Mouse (Mus musculus) heart, postnatal 36 days (tissue): Measurements from ENCODE around the gene Pop7. TPM values are rescaled to one million over a fixed set of nuclear protein-coding genes. Genes with fewer than 3 reads are reported as not detected.

ENCODE experiments used
- DNase-seq, 2 experiments: peaks; one replicate each; pipeline ENCODE4 v3.0.0; 2021 to 2022
- intact Hi-C: fragments of 180-260 bp; cut with DNase I; formaldehyde crosslinking; loops from one replicate; pipeline ENCODE4 v1.15.1; 2025
- total RNA-seq, 2 experiments: library from RNA; stranded (reverse); gene quantifications; 2 replicates each; pipeline ENCODE4 v1.2.3; 2021

Pop7 gene
- total RNA-seq, 2 experiments from 2014 or later: 13.1 to 14.1 TPM

GRCm38 (mm10) chr5:137510573-137511390 lies 8.5 kb upstream of the Pop7 start:
- intact Hi-C loops: loop anchor here (1.0 to 5.0 kb wide), 2 partner anchors 23 to 77 kb away; partner anchors contain the start of genes Epo and Gnb2
- DNase-seq: no peak

GRCm38 (mm10) chr5:137510014-137510501 lies 7.7 kb upstream of the Pop7 start:
- peak; percentile 79 to 92 for DNase-seq
- intact Hi-C loops: loop anchor here (5.0 kb wide), 1 partner anchor 77 kb away; no protein-coding TSS in a partner anchor

DNA sequence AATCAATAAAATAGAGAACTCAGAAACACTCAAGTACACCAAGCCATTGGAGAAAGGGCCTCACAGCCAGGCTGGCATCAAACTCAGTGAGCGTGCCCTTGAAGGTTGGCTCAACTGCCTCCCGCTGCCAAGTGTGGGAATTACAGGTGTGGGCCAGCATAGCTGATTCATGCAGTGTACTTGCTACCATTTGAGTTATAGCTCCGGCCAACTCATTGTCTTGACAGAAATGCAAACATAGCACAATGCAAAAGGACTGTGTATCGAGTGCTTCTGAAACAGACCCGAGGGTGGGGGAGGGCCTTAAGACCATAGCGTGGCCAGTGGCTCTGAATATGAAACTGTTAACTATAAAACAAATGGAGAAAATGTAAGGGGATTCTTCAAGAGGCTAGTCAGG lies 1.7 kb upstream of the Pop7 start:
- intact Hi-C loops: no loop called here
- DNase-seq: no peak

DNA sequence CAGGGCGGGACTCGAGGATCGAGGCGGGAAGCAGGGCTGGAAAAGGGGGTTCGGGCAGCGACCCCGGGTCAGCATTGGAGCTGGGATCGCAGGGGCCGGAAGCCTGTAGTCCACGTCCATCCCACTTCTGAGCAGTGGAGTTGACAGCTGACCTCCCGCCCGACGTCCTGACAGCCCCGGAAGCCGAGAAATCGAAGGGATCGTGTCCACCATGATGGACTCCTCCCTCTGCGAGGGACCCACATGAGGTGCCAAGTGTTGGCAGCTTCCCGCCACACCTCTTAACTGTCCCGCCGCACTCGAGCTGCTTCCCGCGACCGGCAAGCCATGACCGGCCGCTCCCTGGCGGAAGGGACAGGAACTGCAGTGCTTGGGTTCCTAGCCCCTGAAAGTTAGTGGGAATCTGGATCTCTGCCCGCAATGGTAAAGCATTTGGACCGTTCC lies 371 bp upstream of the Pop7 start:
- DNase-seq: peak in 1 of 2 experiments; percentile 79
- intact Hi-C loops: loop anchor here (1.0 to 2.0 kb wide), 2 partner anchors 31 to 150 kb away; partner anchors contain the start of genes Epo and Gnb2

- DNase-seq: no peak
- intact Hi-C loops: no loop called here
Measured at GRCm38 (mm10) chr5:137500186-137500585, 2.1 kb downstream of the Pop7 start.

DNA sequence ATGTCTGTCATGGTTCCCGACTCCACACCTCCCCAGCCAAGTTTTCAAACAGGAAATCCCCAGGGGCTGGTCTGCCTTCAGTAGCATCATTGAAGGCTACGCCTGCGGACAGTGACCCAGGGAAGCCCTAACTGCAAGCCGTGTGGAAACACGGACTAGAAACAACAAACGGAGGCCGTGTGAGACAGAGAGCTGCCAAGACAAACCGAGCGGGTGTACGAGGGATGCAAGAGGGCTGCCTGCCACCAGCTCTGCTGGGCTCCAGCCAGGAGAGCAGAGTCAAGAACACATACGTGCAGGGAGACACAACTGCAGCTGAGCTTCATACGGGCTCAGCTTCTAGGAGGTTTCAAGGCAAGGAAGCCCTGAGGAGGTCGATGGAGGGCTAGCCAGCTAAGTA lies 8.5 kb downstream of the Pop7 start:
- intact Hi-C loops: no loop called here
- DNase-seq: peak; percentile 45 to 46

DNA sequence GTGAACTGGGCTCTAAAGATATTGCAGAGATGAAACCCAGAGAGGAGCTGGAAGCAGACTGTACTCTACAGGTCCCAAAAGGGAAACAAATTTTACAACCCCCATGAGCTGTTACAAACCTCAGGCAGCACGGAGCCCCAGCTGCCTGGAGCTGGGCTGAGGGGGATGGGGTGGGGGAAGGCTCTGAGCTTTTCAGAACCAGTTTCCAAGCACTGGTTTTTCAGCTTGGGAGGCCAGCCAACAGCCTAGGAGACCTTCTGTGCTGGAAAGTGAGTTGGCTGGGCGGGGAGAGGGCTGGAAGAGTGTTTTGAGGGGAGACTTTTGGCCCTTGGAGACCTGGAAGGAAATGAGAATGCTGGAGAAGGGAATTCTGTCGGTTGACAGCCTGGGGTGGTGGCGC lies 10.8 kb downstream of the Pop7 start:
- intact Hi-C loops: no loop called here
- DNase-seq: peak; percentile 34 to 42

DNA sequence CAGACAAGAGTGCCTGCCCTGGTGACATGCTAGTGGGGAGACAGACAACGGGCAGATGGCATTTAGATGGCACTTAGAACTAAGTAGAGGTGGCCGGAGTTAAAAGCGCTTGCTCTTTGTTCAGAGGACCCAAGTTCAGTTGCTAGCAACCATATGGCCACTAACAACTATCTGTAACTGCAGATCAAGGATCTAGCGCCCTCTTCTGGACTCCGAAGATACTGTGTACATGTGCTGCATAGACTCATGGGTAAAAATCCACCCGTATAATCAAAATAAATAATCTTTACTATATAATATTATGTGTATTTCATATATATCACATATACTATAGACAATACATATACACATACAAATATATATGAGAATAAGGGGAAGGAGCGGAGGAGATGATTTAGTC lies 14.7 kb downstream of the Pop7 start:
- DNase-seq: no peak
- intact Hi-C loops: no loop called here

DNA sequence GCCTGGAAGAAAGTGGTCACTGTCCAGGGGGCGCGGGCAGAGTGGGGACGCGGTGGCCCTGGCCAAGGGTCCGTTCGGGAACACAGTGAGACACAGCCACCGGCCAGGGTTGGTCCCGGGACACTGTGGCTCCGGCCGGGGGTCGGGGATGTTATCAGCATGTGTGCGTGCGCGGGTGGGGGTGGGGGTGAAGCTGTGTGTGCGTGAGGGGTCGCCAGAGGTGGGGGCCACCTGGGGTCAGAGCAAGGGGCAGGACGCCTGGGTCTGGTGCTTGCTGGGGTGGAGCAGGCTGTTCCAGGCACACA lies 16.5 kb downstream of the Pop7 start:
- intact Hi-C loops: no loop called here
- no peak for DNase-seq

- no peak for DNase-seq
- intact Hi-C loops: no loop called here
Measured at GRCm38 (mm10) chr5:137485071-137485850, 17.1 kb downstream of the Pop7 start.

DNA sequence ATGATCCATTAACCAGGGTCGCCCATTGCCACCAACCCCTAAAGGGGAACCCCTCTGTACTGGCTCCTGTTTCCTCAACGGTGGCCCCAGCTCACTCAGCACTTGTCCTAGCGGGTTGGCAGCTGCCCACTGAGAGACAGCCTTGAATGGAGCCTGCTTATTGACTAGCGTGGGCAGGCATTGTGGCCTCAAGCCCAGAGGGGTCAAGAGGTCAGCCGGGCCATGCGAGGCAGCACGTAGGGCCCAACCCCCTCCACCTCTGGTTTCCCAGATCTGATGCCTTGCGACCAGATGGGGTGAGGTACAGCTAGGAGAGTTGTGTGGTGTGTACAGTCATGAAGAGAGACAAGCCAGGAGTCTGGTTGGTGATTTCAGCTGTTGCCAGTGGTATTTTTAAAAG lies 20.4 kb downstream of the Pop7 start:
- intact Hi-C loops: loop anchor here (5.0 kb wide), 1 partner anchor 280 kb away; no protein-coding TSS in a partner anchor

GRCm38 (mm10) chr5:137481138-137481537 lies 21.2 kb downstream of the Pop7 start:
- DNase-seq: peak; percentile 81 to 90

More for the DNA sequence above, 20.4 kb downstream of the Pop7 start:
- no peak for DNase-seq

GRCm38 (mm10) chr5:137476964-137477363 lies 25.4 kb downstream of the Pop7 start, which contains the start of gene Zan:
Gene Zan, minus strand, starts transcription at chr5:137477064.
- DNase-seq: no peak
- intact Hi-C loops: loop anchor here (5.0 kb wide), 1 partner anchor 345 kb away; no protein-coding TSS in a partner anchor

More at GRCm38 (mm10) chr5:137481138-137481537, 21.2 kb downstream of the Pop7 start:
- intact Hi-C loops: loop anchor here (5.0 kb wide), 1 partner anchor 281 kb away; no protein-coding TSS in a partner anchor

- intact Hi-C loops: no loop called here
- DNase-seq: no peak
Measured at GRCm38 (mm10) chr5:137474351-137474750, 28.0 kb downstream of the Pop7 start.

DNA sequence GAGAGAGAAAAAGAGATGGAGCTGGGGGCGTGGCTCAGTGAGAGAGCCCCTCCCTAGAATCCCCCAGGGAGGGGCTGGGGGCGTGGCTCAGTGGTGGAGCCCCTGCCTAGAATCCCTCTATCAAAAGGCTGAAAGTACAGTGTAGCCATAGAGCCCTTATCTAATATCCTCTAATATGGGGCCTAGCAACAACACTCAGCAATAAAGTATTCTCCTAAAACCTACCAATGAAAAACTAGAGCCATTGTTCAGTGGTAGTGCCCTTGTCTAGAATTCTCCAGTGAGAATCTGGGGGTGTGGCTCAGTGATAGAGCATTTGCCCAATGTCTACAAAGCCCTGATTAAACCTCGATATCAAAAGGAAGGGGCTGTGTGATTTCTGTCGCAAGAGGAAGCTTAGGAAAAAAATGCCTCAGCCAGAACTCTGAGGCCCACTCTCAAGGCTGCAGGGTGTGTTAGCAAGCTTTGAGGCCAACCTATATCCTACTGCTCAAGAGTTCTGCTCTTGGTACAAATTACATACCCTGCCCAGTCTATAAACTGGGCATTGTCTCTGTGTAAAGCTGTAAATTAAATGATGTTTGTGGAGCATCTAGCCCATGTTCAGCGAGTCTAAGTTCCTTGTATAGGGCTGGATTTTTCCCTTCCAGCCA lies 29.9 kb downstream of the Pop7 start:
- DNase-seq: no peak
- intact Hi-C loops: no loop called here

DNA sequence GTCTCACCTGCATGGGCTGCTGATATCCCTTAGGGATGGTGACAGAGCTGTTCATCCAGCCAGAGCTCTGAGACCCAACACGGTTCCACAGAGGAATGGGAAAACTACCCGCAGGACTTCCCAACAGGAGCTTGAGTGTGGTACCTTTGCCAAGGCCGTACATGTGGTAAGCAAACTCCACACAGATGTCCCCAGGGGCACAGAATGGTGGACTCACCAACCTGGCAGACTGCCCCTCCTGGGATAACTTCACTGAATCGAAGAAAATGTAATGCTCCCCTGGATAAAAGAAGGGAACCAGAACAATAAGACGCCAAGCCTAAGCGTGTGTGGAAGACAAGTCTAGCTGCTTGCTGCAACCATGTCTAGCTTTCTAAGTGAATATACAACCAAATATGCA lies 35.4 kb downstream of the Pop7 start:
- intact Hi-C loops: no loop called here

GRCm38 (mm10) chr5:137465049-137465448 lies 37.3 kb downstream of the Pop7 start:
- no peak for DNase-seq
- intact Hi-C loops: no loop called here

More for the DNA sequence above, 35.4 kb downstream of the Pop7 start:
- DNase-seq: no peak

- DNase-seq: no peak
- intact Hi-C loops: no loop called here
Measured at GRCm38 (mm10) chr5:137455866-137456591, 46.3 kb downstream of the Pop7 start.

- DNase-seq: no peak
- intact Hi-C loops: no loop called here
Measured at GRCm38 (mm10) chr5:137455206-137455605, 47.1 kb downstream of the Pop7 start.
